Mouse (Mus musculus) embryonic stem cell, embryonic (primary cell): ENCODE data around the gene Coq5.

ENCODE experiments used
- CTCF ChIA-PET, 4 experiments: fragments of 300-600 bp in 2 of 4; fragments of 350-600 bp in 2 of 4; sonication (Branson Sonifier 250); formaldehyde crosslinking; loops; one replicate each; lab custom pipeline; 2022; ENCODE audit warnings: inconsistent platforms in 2 of 4; lab: Charles Lee
- POLR2A ChIA-PET, 4 experiments: fragments of 300-600 bp in 2 of 4; fragments of 350-600 bp in 2 of 4; sonication (Branson Sonifier 250); formaldehyde crosslinking; loops; one replicate each; lab custom pipeline; 2022; ENCODE audit warnings: antibody characterized with exemption in 4 of 4, inconsistent platforms in 1 of 4; lab: Charles Lee

Gene Coq5

GRCm38 (mm10) chr5:115275998-115276397 lies 3.5 kb upstream of the Coq5 start:
- CTCF ChIA-PET: interaction anchor here in 3 of 4 experiments (0.6 to 1.6 kb wide), 4 partner anchors 96 to 187 kb away, joined by 3 to 6 read pairs (median 4); no protein-coding TSS in a partner anchor
- POLR2A ChIA-PET: interaction anchor here in 3 of 4 experiments (0.6 to 4.7 kb wide), 6 partner anchors 15 to 1350 kb away, joined by 3 to 28 read pairs (median 3); partner anchors contain the start of genes Dynll1 (in 1 of the 3) and Unc119b (in 1 of the 3)

- ChIA-PET POLR2A (interaction anchor here in 3 of 4 experiments (0.6 kb wide), 4 partner anchors 21 to 129 kb away, joined by 3 to 4 read pairs (median 3); no protein-coding TSS in a partner anchor), CTCF (no interaction called here)
These were observed 1.4 kb upstream of the Coq5 start for GRCm38 (mm10) chr5:115278053-115278452.

DNA sequence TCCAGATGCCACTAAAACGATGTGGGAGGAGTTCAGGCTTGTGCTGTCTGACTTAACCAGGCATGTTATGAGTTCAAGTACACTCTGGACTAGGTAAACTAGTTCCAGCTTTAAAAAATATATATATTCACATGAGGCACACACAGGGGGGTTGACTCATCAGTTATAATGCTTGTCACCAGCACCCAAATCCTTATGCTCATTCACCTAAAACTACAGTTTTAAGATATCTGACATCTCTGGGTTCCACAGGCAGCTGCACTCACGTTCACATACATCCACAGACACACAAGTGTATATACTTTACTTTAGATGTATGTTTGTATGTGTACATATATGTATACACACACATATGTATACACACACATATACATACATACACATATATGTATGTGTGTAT lies 681 bp upstream of the Coq5 start:
- CTCF ChIA-PET: interaction anchor here in 1 of 4 experiments (1.6 kb wide), 1 partner anchor 111 kb away, joined by 4 read pairs; no protein-coding TSS in a partner anchor
- POLR2A ChIA-PET: interaction anchor here in 3 of 4 experiments (0.6 to 2.0 kb wide), 6 partner anchors 40 to 197 kb away, joined by 3 to 4 read pairs (median 3); partner anchors contain the start of gene Pop5 (in 1 of the 3)

- ChIA-PET POLR2A (interaction anchor here in 3 of 4 experiments (0.6 to 2.1 kb wide), 19 partner anchors 10 to 209 kb away, joined by 3 to 7 read pairs (median 4); partner anchors contain the start of genes Dynll1 (in 2 of the 3) and Pop5 (in 1 of the 3)), CTCF (interaction anchor here in 2 of 4 experiments (0.6 to 1.6 kb wide), 7 partner anchors 12 to 114 kb away, joined by 3 to 4 read pairs (median 3); no protein-coding TSS in a partner anchor)
These were observed 703 bp downstream of the Coq5 start for GRCm38 (mm10) chr5:115280050-115280687.

DNA sequence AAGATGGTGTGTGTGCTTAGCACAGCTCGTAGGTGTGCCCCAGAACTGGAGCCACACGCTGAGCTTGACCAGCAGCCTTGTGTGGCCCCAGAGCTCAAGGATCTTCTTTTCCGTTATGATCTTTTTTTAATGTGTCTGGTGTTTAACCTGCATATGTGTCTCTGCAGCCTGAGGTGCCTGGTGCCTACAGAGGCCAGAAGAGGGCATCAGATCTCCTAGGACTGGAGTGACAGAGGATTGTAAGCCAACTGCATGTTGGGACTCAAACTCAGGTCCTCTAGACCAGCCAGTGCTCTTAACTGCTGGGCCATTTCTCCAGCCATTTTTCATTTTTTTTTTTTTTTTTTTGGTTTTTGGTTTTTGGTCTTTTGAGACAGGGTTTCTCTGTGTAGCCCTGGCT lies 5.3 kb downstream of the Coq5 start:
- CTCF ChIA-PET: interaction anchor here in 2 of 4 experiments (0.5 to 0.7 kb wide), 3 partner anchors 9 to 125 kb away, joined by 3 to 6 read pairs (median 4); no protein-coding TSS in a partner anchor
- POLR2A ChIA-PET: interaction anchor here in 3 of 4 experiments (1.2 to 2.2 kb wide), 7 partner anchors 8 to 63 kb away, joined by 4 to 9 read pairs (median 6); partner anchors contain the start of genes Dynll1 (in 3 of the 3) and Rnf10 (in 1 of the 3)

- ChIA-PET CTCF (interaction anchor here (0.5 to 1.5 kb wide), 22 partner anchors 10 to 1112 kb away, joined by 3 to 8 read pairs (median 3); partner anchors contain the start of genes Coq5 (in 1 of the 4), Rnf10 (in 1 of the 4) and Unc119b (in 1 of the 4)), POLR2A (interaction anchor here in 3 of 4 experiments (0.6 to 3.4 kb wide), 21 partner anchors 11 to 391 kb away, joined by 3 to 17 read pairs (median 4); partner anchors contain the start of gene Rnf10 (in 2 of the 3))
These were observed 14.7 kb downstream of the Coq5 start for GRCm38 (mm10) chr5:115294173-115294572.

GRCm38 (mm10) chr5:115296347-115296746 lies 16.9 kb downstream of the Coq5 start:
- CTCF ChIA-PET: interaction anchor here in 2 of 4 experiments (0.6 to 1.6 kb wide), 2 partner anchors 10 to 12 kb away, joined by 3 to 4 read pairs; no protein-coding TSS in a partner anchor
- POLR2A ChIA-PET: interaction anchor here (0.6 to 3.4 kb wide), 33 partner anchors 8 to 293 kb away, joined by 3 to 17 read pairs (median 3); partner anchors contain the start of genes Rnf10 (in 2 of the 4), Srsf9 (in 1 of the 4) and Unc119b (in 1 of the 4)

GRCm38 (mm10) chr5:115300035-115300744 lies 20.7 kb downstream of the Coq5 start:
- POLR2A ChIA-PET: interaction anchor here (0.5 to 6.5 kb wide), 135 partner anchors 8 to 1979 kb away, joined by 3 to 170 read pairs (median 4); partner anchors contain the start of genes Coq5 (in 3 of the 4), Srsf9 (in 3 of the 4), Cabp1 (in 2 of the 4) and Cox6a1 (in 2 of the 4)

DNA sequence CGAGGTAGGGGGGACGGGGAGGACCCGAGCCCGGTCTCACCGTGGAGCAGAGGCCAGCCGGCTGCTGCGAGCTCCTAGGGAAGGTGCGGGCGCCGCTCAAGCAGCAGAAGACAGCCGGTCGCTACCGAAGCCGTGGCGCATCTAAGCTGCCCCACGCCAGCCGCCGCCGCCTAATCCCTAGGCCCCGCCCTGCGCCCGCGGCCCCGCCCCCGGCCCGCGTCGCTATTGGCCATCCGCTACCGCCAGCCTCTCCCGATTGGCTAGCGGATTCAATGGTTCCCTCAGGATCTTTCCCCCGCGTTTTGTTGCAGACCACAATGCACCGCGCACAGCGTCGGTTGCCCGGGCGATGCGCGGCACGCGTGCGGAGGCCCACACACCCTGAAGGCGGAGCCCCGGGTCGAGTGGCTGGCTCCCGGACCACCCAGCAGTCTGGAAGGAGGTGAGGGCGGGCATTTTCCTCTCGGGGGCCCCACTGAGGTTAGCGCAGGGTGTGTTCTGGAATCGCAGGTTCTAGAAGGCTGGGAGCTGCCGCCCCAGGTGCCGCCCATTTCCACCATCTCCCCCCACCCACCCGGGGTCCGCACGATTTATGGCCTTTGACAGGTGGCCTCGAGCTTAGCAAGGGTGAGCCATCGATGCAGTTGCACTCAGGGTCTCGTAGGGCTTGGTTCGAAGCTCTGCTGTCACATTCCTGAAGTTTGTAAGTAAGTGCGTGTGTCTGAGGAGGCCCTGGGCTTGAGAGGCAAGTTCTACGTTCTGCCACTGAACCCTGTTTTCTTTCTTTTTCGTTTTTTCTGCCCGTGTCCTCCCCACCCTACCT lies 21.5 kb downstream of the Coq5 start, which contains the start of gene Dynll1:
Gene Dynll1, minus strand, starts transcription at position 208 of the 823 bp plus-strand sequence.
- ChIA-PET CTCF (interaction anchor here in 3 of 4 experiments (0.6 to 1.4 kb wide), 10 partner anchors 9 to 378 kb away, joined by 3 to 6 read pairs (median 3); partner anchors contain the start of genes Oasl1 (in 1 of the 3) and Pop5 (in 1 of the 3)), POLR2A (interaction anchor here (0.5 to 6.5 kb wide), 129 partner anchors 8 to 1313 kb away, joined by 3 to 170 read pairs (median 5); partner anchors contain the start of genes Rnf10 (in 3 of the 4), Srsf9 (in 3 of the 4), Cabp1 (in 2 of the 4) and Coq5 (in 2 of the 4))

More at GRCm38 (mm10) chr5:115300035-115300744, 20.7 kb downstream of the Coq5 start:
- CTCF ChIA-PET: interaction anchor here (0.5 to 1.4 kb wide), 12 partner anchors 8 to 451 kb away, joined by 3 to 5 read pairs (median 4); partner anchors contain the start of gene Pop5 (in 1 of the 4)

DNA sequence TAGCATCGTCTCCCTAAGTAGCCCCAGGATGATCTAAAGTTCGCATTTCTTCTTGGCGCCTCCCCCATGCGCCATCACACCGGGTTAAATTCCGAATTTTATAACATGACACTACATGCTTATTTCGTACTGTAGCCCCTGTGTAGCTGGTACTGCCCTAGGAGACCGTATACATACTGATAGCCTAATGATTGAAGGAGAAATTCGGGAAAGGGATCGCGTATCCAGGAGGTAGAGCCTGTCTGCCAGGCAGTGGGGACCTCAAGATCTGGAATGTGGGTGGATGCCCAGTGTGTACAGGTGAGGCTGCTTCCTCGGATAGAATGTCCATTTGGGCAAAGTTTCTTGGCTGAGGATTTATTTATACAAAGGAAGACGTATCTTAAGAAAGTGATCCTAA lies 22.1 kb downstream of the Coq5 start:
- POLR2A ChIA-PET: interaction anchor here (0.5 to 6.5 kb wide), 77 partner anchors 9 to 501 kb away, joined by 3 to 170 read pairs (median 5); partner anchors contain the start of genes Rnf10 (in 3 of the 4), Coq5 (in 2 of the 4), Cox6a1 (in 2 of the 4) and Srsf9 (in 2 of the 4)
- CTCF ChIA-PET: interaction anchor here in 3 of 4 experiments (0.6 to 1.4 kb wide), 8 partner anchors 8 to 378 kb away, joined by 3 to 6 read pairs (median 4); partner anchors contain the start of gene Oasl1 (in 1 of the 3)

DNA sequence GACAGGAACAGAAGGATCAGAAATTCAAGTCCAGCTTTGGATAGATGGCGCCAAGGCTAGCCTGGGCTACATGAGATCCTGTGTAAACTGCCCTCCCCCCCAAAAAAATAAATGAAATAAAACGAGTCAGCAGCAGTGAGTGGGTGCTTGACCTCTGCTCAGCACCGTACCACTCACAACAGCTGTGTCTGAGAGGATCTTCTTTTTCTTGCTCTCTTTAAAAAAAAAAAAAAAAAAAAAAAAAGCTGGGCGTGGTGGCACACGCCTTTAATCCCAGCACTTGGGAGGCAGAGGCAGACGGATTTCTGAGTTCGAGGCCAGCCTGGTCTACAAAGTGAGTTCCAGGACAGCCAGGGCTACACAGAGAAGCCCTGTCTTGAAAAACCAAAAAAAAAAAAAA lies 22.7 kb downstream of the Coq5 start:
- ChIA-PET POLR2A (interaction anchor here in 3 of 4 experiments (0.6 to 9.1 kb wide), 16 partner anchors 9 to 240 kb away, joined by 3 to 170 read pairs (median 16); partner anchors contain the start of genes Rnf10 (in 2 of the 3) and Srsf9 (in 2 of the 3)), CTCF (interaction anchor here in 3 of 4 experiments (0.6 to 1.2 kb wide), 3 partner anchors 15 to 26 kb away, joined by 3 to 6 read pairs (median 3); no protein-coding TSS in a partner anchor)

DNA sequence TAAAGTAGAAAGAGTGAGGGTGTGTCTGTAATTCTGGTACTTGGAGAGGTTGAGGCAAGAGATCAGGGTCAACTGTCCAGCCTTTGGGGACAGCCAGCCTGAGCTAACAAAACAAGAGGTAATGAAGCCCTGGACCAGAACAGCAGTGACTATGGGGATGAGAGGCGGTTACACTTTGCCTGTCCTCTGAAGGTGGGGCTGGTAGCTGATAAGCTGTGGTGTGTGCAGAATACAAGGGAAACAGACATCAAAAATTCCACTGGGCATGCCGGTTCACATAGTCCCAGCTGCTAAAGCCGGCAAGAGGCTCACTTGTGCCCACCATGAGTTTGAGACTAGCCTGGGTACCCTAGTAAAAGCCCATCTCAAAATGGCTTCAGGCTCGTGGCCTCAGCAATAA lies 32.9 kb downstream of the Coq5 start:
- CTCF ChIA-PET: interaction anchor here in 1 of 4 experiments (0.5 kb wide), 1 partner anchor 12 kb away, joined by 7 read pairs; no protein-coding TSS in a partner anchor

GRCm38 (mm10) chr5:115312816-115313667 lies 33.6 kb downstream of the Coq5 start:
- ChIA-PET POLR2A (interaction anchor here (0.6 to 13.0 kb wide), 23 partner anchors 8 to 693 kb away, joined by 3 to 170 read pairs (median 4); partner anchors contain the start of genes Dynll1 (in 3 of the 4), Rnf10 (in 1 of the 4) and Sirt4 (in 1 of the 4)), CTCF (interaction anchor here (0.5 to 2.1 kb wide), 8 partner anchors 11 to 206 kb away, joined by 3 to 7 read pairs (median 4); no protein-coding TSS in a partner anchor)

More for the DNA sequence above, 32.9 kb downstream of the Coq5 start:
- POLR2A ChIA-PET: interaction anchor here in 3 of 4 experiments (0.6 to 13.0 kb wide), 11 partner anchors 11 to 694 kb away, joined by 3 to 170 read pairs (median 5); partner anchors contain the start of genes Dynll1 (in 3 of the 3), Sirt4 (in 1 of the 3) and Srsf9 (in 1 of the 3)

DNA sequence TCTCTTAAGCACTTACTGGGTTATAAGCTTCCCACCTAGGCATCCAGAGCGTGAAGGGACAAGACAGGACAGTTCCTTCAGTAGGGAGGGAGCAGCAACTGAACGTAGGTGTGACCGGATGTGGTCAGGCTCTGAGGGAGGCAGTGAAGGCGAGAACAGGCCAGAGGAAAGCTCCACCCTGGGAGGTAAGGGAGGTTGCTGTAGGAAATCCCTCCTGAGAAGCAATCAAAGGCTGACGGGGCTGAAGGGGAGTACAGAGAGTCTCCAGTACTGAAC lies 34.1 kb downstream of the Coq5 start:
- ChIA-PET POLR2A (interaction anchor here (0.7 to 13.0 kb wide), 19 partner anchors 9 to 195 kb away, joined by 3 to 170 read pairs (median 4); partner anchors contain the start of genes Dynll1 (in 3 of the 4) and Rnf10 (in 1 of the 4)), CTCF (interaction anchor here (0.5 to 2.1 kb wide), 7 partner anchors 13 to 206 kb away, joined by 3 to 5 read pairs (median 3); no protein-coding TSS in a partner anchor)
